Mouse (Mus musculus) liver, adult 2 months (tissue): ENCODE data around the gene Gbp2b.

Experiments used
- CTCF ChIP-seq: fragments of 200-500 bp; IDR thresholded peaks from 2 replicates; pipeline ENCODE4 v1.5.1; 2011; ENCODE audit warnings: low read depth, low read length, control low read depth
- POLR2A ChIP-seq: fragments of 200-500 bp; IDR thresholded peaks from 2 replicates; pipeline ENCODE4 v1.6.1; 2011; ENCODE audit warnings: low read length, control low read depth; ENCODE audit not compliant: insufficient read depth; ENCODE audit errors: extremely low read depth

GRCm38 (mm10) chr3:142619606-142620005, 25.0 kb downstream of the Gbp2b start:
- TF ChIP-seq CTCF: no peak
- no peak for TF ChIP-seq POLR2A
